Mouse (Mus musculus) stomach, embryonic 16.5 days (tissue): ENCODE measurements around the gene Josd2. TPM values are rescaled to one million over a fixed set of nuclear protein-coding genes. Genes with fewer than 3 reads are reported as not detected.

Experiments
- ATAC-seq: fragments of 200-750 bp; cut with Nextera tagmentation; 2 replicates; pipeline ENCODE4 v1.8.0; 2017; ENCODE audit warnings: moderate number of reproducible peaks, moderate TSS enrichment; ENCODE audit not compliant: insufficient read depth, low FRiP score
- H3K27ac ChIP-seq: fragments of 300-500 bp; sonication (generic); 2 replicates; pipeline ENCODE4 v1.5.1; 2014; ENCODE audit warnings: low read length
- H3K27me3 ChIP-seq: fragments of 300-500 bp; sonication (generic); 2 replicates; pipeline ENCODE4 v1.6.1; 2014; ENCODE audit warnings: low read length, control low read depth, mixed read lengths; ENCODE audit not compliant: control insufficient read depth, insufficient read depth
- H3K36me3 ChIP-seq: fragments of 300-500 bp; sonication (generic); 2 replicates; pipeline ENCODE4 v1.6.1; 2014; ENCODE audit warnings: low read length; ENCODE audit not compliant: control insufficient read depth, insufficient read depth
- H3K4me1 ChIP-seq: fragments of 300-500 bp; sonication (generic); 2 replicates; pipeline ENCODE4 v1.6.1; 2014; ENCODE audit warnings: low read length, control low read depth, mixed read lengths; ENCODE audit not compliant: control insufficient read depth, insufficient read depth
- H3K4me2 ChIP-seq: fragments of 300-500 bp; sonication (generic); 2 replicates; pipeline ENCODE4 v1.6.1; 2014; ENCODE audit warnings: low read depth, low read length, mixed read lengths
- H3K4me3 ChIP-seq: fragments of 300-500 bp; sonication (generic); replicated peaks from 2 replicates; pipeline ENCODE4 v1.5.1; 2014; ENCODE audit warnings: mild to moderate bottlenecking, low read length
- H3K9ac ChIP-seq: fragments of 300-500 bp; sonication (generic); 2 replicates; pipeline ENCODE4 v1.6.1; 2014; ENCODE audit warnings: low read length
- H3K9me3 ChIP-seq: fragments of 300-500 bp; sonication (generic); replicated peaks from 2 replicates; pipeline ENCODE4 v1.6.1; 2016; ENCODE audit warnings: low read length, control low read depth; ENCODE audit not compliant: control insufficient read depth
- WGBS: fragments of 180-500 bp; shearing (Covaris S2); extraction: QIAGEN DNeasy Blood & Tissue Kit; methylation state at CpG from one replicate; pipeline ENCODE4 v1.1.7; 2014; 5-methylcytosine and 5-hydroxymethylcytosine counted together
- polyA plus RNA-seq: library from polyadenylated mRNA; unstranded; fragments of >200 nt; fragmentation: Nextera tagmentation; extraction: Ambion mirVana; gene quantifications from 2 replicates; pipeline ENCODE4 v1.2.1, GENCODE M21; 2015

Josd2 gene
- polyA plus RNA-seq, 1 experiment from 2014 or later: 88.0 TPM

DNA sequence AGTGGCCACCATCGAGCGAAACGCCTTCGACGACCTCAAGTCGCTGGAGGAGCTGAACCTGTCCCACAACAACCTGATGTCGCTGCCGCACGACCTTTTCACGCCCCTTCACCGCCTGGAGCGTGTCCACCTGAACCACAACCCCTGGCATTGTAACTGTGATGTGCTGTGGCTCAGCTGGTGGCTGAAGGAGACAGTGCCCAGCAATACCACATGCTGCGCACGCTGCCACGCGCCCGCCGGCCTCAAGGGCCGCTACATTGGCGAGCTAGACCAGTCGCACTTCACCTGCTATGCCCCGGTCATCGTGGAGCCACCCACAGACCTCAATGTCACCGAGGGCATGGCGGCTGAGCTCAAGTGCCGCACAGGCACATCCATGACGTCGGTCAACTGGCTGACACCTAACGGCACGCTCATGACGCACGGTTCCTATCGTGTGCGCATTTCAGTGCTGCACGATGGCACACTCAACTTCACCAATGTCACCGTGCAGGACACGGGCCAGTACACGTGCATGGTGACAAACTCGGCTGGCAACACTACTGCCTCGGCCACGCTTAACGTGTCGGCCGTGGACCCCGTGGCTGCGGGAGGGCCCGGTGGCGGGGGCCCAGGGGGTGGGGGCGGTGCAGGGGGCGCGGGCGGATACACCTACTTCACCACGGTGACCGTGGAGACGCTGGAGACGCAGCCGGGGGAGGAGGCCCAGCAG, 6.1 kb upstream of the Josd2 start:
- no peak for ATAC-seq
- Histone ChIP-seq H3K9ac (no peak overlapping the region), H3K36me3 (no peaks in the 10 kb centered on the region), H3K4me1 (no peaks in the 10 kb centered on the region), H3K4me2 (no peak overlapping the region), H3K27me3 (peaks cover 56% of the 10 kb centered on the region), H3K9me3 (no peaks in the 10 kb centered on the region), H3K4me3 (no peak overlapping the region), H3K27ac (no peak overlapping the region)
- WGBS: 44% methylated on average over 57 of the region's 57 CpGs

DNA sequence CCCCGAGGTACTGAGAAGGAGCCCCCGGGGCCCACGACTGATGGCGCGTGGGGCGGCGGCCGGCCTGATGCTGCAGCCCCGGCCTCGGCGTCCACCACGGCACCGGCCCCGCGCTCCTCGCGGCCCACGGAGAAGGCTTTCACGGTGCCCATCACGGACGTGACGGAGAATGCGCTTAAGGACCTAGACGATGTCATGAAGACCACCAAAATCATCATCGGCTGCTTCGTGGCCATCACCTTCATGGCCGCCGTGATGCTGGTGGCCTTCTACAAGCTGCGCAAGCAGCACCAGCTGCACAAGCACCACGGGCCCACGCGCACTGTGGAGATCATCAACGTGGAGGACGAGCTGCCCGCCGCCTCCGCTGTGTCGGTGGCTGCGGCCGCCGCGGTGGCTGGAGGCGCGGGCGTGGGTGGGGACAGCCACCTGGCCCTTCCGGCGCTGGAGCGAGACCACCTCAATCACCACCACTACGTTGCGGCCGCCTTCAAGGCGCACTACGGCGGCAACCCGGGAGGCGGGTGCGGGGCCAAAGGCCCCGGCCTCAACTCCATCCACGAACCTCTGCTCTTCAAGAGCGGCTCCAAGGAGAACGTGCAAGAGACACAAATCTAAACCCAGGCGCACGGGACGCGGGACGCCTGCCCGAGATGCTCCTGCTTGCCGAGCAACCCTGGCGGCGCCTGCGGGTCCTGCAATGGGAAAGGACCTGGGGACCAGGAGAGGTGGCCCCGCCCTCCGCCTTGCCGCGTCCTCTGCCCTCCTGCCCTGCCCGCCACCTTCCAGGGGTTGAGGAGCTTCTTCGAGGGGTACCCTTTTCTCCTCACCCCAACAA, 5.3 kb upstream of the Josd2 start:
- peaks cover 56% of the 10 kb centered on the region for H3K27me3 ChIP-seq
- H3K9me3 ChIP-seq: no peaks in the 10 kb centered on the region
- H3K9ac ChIP-seq: no peak overlapping the region
- WGBS: 13% methylated on average over 70 of the region's 77 CpGs
- ATAC-seq: no peak
- H3K4me2 ChIP-seq: peak overlapping the region; percentile 36; the same call in 1 of the 2 replicates
- peak overlapping the region; percentile 8 for H3K4me3 ChIP-seq
- H3K4me1 ChIP-seq: no peaks in the 10 kb centered on the region
- H3K36me3 ChIP-seq: no peaks in the 10 kb centered on the region
- H3K27ac ChIP-seq: no peak overlapping the region

DNA sequence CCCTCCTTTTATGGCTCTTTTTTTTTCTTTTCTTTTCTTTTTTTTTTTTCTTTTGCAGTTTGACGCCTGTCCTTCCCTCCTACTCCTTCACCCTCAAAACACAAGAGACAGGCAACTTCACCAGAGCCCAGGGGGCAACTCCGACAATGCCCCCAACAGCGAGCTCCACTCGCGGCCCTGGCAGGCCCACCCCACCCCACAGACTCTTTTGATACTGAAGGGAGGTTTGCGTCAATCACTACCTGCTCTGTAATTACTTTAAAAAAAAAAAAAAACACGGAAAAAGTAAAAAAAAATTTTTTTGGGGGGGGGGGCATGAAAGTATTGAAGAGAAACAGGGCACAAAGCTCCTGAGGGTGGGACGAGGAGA, 4.7 kb upstream of the Josd2 start:
- H3K4me2 ChIP-seq: peak overlapping the region; percentile 36; the same call in 1 of the 2 replicates
- 25% methylated on average over 8 of the region's 8 CpGs for WGBS

DNA sequence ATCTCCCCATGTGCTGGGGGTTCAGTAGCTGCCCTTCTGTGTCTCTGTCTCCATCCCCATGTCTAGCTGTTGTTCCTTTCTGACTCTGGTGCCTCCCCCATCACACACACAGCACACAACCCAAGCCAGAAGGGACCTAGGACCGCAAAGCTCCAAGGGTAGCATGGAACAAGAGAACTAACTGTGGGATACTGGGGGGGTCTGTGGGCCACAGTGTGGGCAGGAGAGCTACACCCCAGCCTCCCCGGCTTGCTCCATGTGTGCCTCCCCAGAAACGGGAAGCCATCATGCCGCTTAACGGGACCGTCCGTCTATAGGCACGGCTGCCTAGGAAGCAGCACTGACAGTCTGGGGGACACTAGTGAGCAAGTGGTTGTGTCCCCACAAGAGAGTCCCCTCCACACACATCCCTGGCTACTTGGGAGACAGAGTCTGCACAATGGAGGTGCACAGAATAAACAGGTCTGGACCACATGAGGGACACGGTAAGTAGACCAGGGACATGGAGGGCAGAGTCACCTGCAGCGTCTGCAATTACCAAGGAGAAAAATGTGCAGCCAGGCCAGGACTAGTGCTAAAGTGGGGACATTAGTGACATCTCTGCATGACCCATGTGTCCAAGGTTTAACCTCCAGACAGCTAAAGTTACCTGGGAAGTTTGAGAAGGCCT, 4.1 kb upstream of the Josd2 start:
- Histone ChIP-seq H3K4me1 (peaks cover 4% of the 10 kb centered on the region), H3K27ac (no peak overlapping the region), H3K9me3 (no peaks in the 10 kb centered on the region), H3K4me3 (no peak overlapping the region), H3K36me3 (no peaks in the 10 kb centered on the region), H3K27me3 (peaks cover 56% of the 10 kb centered on the region), H3K9ac (no peak overlapping the region), H3K4me2 (no peak overlapping the region)
- no peak for ATAC-seq
- whole genome bisulfite sequencing: 87% methylated on average over 10 of the region's 10 CpGs

More for the DNA sequence above, 4.7 kb upstream of the Josd2 start:
- no peaks in the 10 kb centered on the region for H3K4me1 ChIP-seq
- H3K36me3 ChIP-seq: no peaks in the 10 kb centered on the region
- no peak overlapping the region for H3K9ac ChIP-seq
- peaks cover 56% of the 10 kb centered on the region for H3K27me3 ChIP-seq
- no peak overlapping the region for H3K27ac ChIP-seq
- no peak overlapping the region for H3K4me3 ChIP-seq
- ATAC-seq: no peak
- no peaks in the 10 kb centered on the region for H3K9me3 ChIP-seq

DNA sequence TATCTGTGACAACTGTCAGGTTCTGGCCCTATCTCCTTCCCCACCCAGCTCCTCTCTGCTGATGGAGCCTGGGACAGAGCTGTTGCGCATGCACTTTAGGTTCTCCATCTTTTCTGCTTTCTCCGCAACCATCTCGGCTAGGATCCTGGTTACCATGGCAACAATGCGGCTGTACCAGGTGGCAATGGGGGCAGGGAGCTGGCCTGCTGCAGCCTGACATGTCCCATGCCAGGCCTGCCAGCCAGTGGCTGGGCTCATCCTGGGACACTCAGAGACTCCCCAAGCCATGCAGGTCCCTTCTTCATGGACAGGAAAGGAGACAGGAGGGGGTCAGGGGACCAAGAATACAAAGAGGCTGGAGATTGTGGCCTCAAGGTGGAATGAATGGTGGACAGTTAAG, 3.3 kb upstream of the Josd2 start:
- no peak overlapping the region for H3K27ac ChIP-seq
- H3K4me2 ChIP-seq: no peak overlapping the region
- H3K4me3 ChIP-seq: no peak overlapping the region
- peaks cover 56% of the 10 kb centered on the region for H3K27me3 ChIP-seq
- WGBS: 28% methylated on average over 4 of the region's 4 CpGs
- no peaks in the 10 kb centered on the region for H3K9me3 ChIP-seq
- peaks cover 7% of the 10 kb centered on the region for H3K4me1 ChIP-seq
- ATAC-seq: no peak
- no peak overlapping the region for H3K9ac ChIP-seq
- no peaks in the 10 kb centered on the region for H3K36me3 ChIP-seq

DNA sequence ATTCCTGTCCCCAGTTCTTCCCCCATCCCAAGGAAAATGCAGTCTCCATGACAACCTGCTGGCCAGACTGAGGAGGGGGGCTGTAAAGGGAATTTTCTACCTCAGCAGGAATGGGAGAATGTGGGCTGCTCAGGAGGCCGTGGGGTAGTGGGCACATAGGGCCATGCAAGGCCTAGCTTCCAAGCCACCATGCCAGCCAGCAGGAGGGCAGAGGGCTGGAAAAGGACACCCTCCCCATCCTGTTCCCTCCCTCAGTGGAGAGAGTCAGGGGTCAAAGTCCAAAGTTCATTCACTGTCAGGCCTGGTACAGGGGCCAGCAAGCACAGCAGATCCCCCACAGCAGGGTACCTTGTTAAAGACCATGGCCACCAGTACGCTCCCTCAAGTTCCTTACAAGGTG, 2.7 kb upstream of the Josd2 start, which contains the start of gene Aspdh:
Gene Aspdh (plus strand): TSS at position 281 of the 400 bp plus-strand sequence.
- no peak within 1 kb of the TSS for H3K27ac ChIP-seq
- ATAC-seq: no peak
- WGBS: 53% methylated on average over 2 of the region's 2 CpGs
- no peaks in the 10 kb centered on the region for H3K36me3 ChIP-seq
- H3K27me3 ChIP-seq: peaks cover 53% of the 10 kb centered on the region
- no peak within 1 kb of the TSS for H3K4me2 ChIP-seq
- H3K9ac ChIP-seq: no peak within 1 kb of the TSS
- no peaks in the 10 kb centered on the region for H3K9me3 ChIP-seq
- H3K4me3 ChIP-seq: no peak within 1 kb of the TSS
- H3K4me1 ChIP-seq: peaks cover 7% of the 10 kb centered on the region

DNA sequence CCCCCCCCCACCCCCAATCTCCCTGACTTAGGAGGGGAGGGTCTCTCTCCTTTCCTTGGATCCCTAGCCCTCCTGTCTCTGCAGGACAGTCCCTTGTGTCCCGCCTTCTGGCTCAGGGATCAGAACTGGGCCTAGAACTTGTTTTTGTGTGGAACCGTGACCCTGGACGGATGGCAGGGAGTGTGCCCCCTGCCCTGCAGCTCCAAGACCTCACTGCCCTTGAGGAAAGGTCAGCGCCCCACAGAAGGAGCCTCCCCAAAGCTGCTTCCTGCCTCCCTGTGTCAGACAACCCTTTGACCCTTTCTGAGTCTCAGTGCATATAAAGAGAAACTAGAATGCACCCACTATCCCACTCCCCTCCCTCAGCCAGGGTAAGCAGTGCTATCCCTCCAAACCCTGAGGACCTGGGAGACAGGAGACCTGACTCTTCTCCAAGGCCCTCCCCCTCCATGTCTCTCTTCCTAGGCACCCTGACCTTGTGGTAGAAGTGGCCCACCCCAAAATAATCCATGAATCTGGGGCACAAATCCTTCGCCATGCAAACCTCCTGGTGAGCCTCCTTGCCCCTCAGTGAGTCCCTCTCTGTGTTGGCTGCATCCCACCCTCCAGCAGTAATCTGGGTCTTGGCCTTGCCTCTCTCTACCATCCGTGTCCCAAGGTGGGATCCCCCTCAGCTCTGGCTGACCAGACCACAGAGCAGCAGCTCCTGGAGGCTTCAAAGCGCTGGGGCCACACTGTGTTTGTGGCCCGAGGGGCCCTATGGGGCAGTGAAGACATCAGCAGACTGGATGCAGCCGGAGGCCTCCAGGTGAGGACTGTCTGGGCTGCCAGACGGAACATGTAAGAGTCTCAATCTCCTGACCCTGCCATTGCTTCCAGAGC, 1.5 kb upstream of the Josd2 start:
- Histone ChIP-seq H3K9ac (no peak overlapping the region), H3K9me3 (no peaks in the 10 kb centered on the region), H3K27me3 (peaks cover 42% of the 10 kb centered on the region), H3K27ac (no peak overlapping the region), H3K4me2 (no peak overlapping the region), H3K4me3 (no peak overlapping the region), H3K36me3 (no peaks in the 10 kb centered on the region), H3K4me1 (peaks cover 7% of the 10 kb centered on the region)
- no peak for ATAC-seq
- 82% methylated on average over 10 of the region's 10 CpGs for WGBS

DNA sequence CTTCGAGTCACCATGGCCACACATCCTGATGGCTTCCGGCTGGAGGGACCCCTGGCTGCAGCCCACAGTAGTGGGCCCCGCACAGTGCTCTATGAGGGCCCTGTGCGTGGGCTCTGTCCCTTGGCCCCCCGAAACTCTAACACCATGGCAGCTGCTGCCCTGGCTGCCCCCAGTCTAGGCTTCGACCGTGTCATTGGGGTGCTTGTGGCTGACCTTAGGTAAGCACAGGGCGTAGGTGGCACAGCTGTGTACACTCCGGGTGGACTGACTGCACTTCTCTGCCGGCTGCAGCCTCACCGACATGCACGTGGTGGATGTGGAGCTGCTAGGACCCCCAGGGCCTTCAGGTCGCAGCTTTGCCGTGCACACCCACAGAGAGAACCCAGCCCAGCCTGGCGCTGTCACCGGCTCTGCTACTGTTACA, 880 bp upstream of the Josd2 start:
- no peak for ATAC-seq
- Histone ChIP-seq H3K4me2 (no peak overlapping the region), H3K4me3 (no peak overlapping the region), H3K27me3 (peaks cover 35% of the 10 kb centered on the region), H3K4me1 (peaks cover 7% of the 10 kb centered on the region), H3K9me3 (no peaks in the 10 kb centered on the region), H3K36me3 (no peaks in the 10 kb centered on the region), H3K27ac (no peak overlapping the region), H3K9ac (0 out of 2 replicates have a peak overlapping the region, but pooled peaks have one; percentile 8)
- 83% methylated on average over 16 of the region's 16 CpGs for WGBS
